Mouse (Mus musculus) layer of hippocampus, postnatal 10 days (tissue): ENCODE measurements around the gene Dlg2. TPM values are rescaled to one million over a fixed set of nuclear protein-coding genes. Genes with fewer than 3 reads are reported as not detected.
A peak's percentile ranks its signal among the peaks of the same experiment; 100 is the strongest.

Experiments used
- DNase-seq, 2 experiments: peaks; one replicate each; pipeline ENCODE4 v3.0.0; 2021; ENCODE audit warnings: low spot score in 2 of 2
- total RNA-seq, 2 experiments: library from RNA; stranded (reverse); gene quantifications; 2 replicates each; pipeline ENCODE4 v1.2.3; 2021

The Dlg2 gene
- total RNA-seq, 2 experiments from 2014 or later = 264 to 268 TPM

- no peak for DNase-seq
Measured at GRCm38 (mm10) chr7:92333220-92333898, 1856.9 kb downstream of the Dlg2 start.

GRCm38 (mm10) chr7:92356542-92356941, 1880.1 kb downstream of the Dlg2 start:
- no peak for DNase-seq

- DNase-seq = no peak
Measured at GRCm38 (mm10) chr7:92363386-92363785, 1886.9 kb downstream of the Dlg2 start.

GRCm38 (mm10) chr7:92363800-92364199, 1887.3 kb downstream of the Dlg2 start:
- DNase-seq = no peak

GRCm38 (mm10) chr7:92367111-92367510, 1890.6 kb downstream of the Dlg2 start:
- DNase-seq = no peak

GRCm38 (mm10) chr7:92370521-92370920, 1894.0 kb downstream of the Dlg2 start:
- DNase-seq = no peak

GRCm38 (mm10) chr7:92371638-92372037, 1895.2 kb downstream of the Dlg2 start:
- no peak for DNase-seq

GRCm38 (mm10) chr7:92373863-92374357, 1897.4 kb downstream of the Dlg2 start:
- no peak for DNase-seq

GRCm38 (mm10) chr7:92383913-92384484, 1907.5 kb downstream of the Dlg2 start:
- DNase-seq = no peak

GRCm38 (mm10) chr7:92392052-92392640, 1915.7 kb downstream of the Dlg2 start:
- DNase-seq = no peak

- no peak for DNase-seq
Measured at GRCm38 (mm10) chr7:92396783-92397182, 1920.3 kb downstream of the Dlg2 start.

- DNase-seq = no peak
Measured at GRCm38 (mm10) chr7:92398841-92399240, 1922.4 kb downstream of the Dlg2 start.

GRCm38 (mm10) chr7:92400551-92400950, 1924.1 kb downstream of the Dlg2 start:
- DNase-seq = no peak

GRCm38 (mm10) chr7:92401001-92401688, 1924.7 kb downstream of the Dlg2 start:
- no peak for DNase-seq

GRCm38 (mm10) chr7:92408479-92408878, 1932.0 kb downstream of the Dlg2 start:
- no peak for DNase-seq

GRCm38 (mm10) chr7:92420474-92420873, 1944.0 kb downstream of the Dlg2 start:
- no peak for DNase-seq

GRCm38 (mm10) chr7:92423017-92423416, 1946.5 kb downstream of the Dlg2 start:
- DNase-seq = no peak

GRCm38 (mm10) chr7:92424703-92425102, 1948.2 kb downstream of the Dlg2 start:
- DNase-seq = peak in 1 of 2 experiments; percentile 20

- DNase-seq = no peak
Measured at GRCm38 (mm10) chr7:92427280-92427679, 1950.8 kb downstream of the Dlg2 start.

GRCm38 (mm10) chr7:92428629-92429028, 1952.2 kb downstream of the Dlg2 start:
- DNase-seq = no peak

- DNase-seq = no peak
Measured at GRCm38 (mm10) chr7:92430254-92430653, 1953.8 kb downstream of the Dlg2 start.

GRCm38 (mm10) chr7:92437168-92437567, 1960.7 kb downstream of the Dlg2 start:
- no peak for DNase-seq
